Mouse (Mus musculus) spleen, postnatal 36 days (tissue): ENCODE measurements around the gene Cish.

Experiments used
- DNase-seq, 2 experiments: peaks; one replicate each; pipeline ENCODE4 v3.0.0; 2022; ENCODE audit warnings: low spot score in 2 of 2, mixed read lengths in 1 of 2

Gene Cish

GRCm38 (mm10) chr9:107296016-107296040 is at the start of gene Cish:
TSS of gene Cish (plus strand) at chr9:107296026.
- no peak for DNase-seq

DNA sequence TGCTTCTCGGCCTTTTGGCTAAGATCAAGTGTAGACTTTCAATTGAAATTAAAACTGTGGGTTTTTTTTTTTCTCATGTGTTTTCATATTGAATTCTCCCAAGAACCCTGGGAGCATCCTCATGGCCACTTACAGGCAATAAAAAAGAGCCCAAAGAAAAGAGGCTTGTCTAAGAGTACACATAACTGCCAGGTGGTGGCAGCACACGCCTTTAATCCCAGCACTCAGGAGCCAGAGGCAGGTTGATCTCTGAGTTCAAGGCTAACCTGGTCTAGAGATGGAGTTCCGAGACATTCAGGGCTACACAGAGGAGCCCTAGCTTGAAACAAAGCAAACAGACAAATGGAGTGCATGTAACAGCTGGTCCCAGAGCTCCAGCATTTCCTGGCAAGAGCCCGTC is 49.7 kb upstream of the Cish start:
- DNase-seq = peak in 1 of 2 experiments; percentile 12

- no peak for DNase-seq
These were observed 46.7 kb upstream of the Cish start for GRCm38 (mm10) chr9:107249154-107249553.

DNA sequence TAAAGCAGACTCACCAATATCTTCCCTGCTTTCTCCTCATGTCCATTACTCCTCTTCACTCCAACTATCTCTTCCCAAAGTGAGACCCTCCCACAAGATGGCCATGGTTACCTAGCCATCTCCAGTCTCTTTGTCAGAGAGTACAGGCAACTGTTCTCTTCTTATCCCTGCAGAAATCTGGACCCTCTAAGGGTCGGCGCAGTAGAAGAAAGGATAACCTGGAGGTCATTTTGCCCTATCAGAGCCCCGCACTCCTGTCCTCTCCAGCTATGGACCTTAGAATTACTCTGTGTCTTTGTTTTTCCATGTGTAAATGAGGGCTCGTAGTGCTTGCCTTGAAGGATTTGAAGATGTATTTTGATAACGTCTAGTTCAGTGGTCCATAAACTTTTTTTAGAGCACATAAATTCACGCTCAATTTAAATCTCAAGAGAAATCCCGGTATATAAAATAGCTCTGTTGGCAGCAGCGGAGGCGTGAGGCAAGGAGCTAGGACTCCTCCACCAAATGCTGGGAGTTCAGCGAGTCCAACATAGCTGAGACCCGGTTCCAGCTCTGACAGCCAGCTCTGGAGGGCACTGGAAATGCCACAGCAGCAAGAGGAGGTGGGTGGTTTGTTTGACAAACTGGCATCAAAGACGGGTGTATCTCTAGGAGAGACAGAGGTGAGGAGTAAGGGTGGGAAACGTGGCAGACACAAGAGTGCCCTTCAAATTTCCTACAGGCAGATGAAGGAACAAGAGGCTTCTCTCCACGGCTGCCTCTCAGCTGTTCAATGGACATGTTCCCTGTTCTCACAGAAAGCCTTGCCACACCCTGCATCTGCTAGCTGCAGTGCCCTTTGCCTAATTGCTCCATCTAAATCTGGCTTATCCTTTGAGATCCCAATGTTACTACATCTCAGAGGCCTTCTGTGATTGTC is 45.1 kb upstream of the Cish start:
- no peak for DNase-seq

DNA sequence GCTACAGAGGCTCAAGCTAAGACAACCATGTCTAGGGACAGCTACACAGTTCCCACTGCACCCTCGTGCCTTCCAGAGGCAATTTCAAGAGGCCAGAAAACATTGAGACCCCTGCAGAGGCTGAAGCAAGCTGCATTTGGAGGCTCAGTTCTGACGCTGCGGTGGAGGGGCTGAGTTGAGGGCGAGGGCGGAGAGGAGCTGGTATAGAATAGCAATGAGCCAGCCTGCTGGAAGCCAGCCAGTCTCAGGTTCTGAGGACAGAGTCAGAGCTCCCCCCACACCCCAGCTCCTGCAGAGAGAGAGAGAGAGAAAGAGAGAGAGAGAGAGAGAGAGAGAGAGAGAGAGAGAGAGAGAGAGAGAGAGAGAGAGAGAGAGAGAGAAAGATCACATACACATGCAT is 43.7 kb upstream of the Cish start:
- DNase-seq = no peak

- DNase-seq = no peak
These were observed 41.4 kb upstream of the Cish start for GRCm38 (mm10) chr9:107254476-107254875.

GRCm38 (mm10) chr9:107254925-107255324 is 40.9 kb upstream of the Cish start:
- DNase-seq = no peak

- no peak for DNase-seq
These were observed 40.2 kb upstream of the Cish start for GRCm38 (mm10) chr9:107255596-107255995.

DNA sequence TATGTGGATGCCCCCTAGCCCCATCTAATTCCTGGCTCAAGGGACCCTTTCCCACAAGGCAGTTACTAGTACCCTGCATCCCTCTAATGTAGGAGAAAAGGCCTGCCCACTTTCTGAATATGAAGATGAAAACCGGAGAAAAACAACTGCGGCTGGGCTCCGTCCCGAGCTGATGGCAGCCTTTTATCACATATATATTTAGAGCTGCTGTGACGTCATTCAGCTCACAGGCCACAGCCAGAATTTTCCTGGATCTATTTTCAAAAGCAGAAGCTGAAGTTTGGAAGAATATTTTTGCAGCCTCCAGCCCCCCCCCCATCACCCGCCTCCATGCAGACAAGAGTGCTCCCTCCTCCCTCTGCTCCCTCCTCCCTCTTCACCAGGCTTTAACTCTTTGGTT is 36.3 kb upstream of the Cish start:
- no peak for DNase-seq

GRCm38 (mm10) chr9:107260429-107260828 is 35.4 kb upstream of the Cish start:
- no peak for DNase-seq

- DNase-seq = peak; percentile 46 to 50
These were observed 35.0 kb upstream of the Cish start for GRCm38 (mm10) chr9:107260836-107261235.

GRCm38 (mm10) chr9:107261792-107262191 is 34.0 kb upstream of the Cish start:
- DNase-seq = no peak

DNA sequence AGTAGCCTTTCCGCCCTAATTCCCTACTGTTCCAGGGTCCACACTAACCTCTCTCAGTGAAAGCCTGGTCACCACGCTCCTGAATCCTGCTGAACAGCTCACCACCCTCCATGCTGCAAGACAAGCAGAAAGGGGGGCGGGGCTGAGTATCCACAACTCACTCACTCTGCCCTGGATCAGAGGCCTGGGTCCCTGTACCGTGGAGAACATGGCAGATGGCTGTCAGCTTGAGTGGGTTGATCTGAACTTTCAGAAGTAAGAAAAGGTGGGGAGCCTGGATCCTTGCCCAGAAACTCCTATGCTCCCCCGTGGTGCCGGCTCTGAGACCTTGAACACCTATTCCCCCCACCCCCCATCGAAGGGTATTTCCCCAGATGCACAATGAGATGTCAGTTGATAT is 33.5 kb upstream of the Cish start:
- no peak for DNase-seq

GRCm38 (mm10) chr9:107263912-107264311 is 31.9 kb upstream of the Cish start:
- no peak for DNase-seq

DNA sequence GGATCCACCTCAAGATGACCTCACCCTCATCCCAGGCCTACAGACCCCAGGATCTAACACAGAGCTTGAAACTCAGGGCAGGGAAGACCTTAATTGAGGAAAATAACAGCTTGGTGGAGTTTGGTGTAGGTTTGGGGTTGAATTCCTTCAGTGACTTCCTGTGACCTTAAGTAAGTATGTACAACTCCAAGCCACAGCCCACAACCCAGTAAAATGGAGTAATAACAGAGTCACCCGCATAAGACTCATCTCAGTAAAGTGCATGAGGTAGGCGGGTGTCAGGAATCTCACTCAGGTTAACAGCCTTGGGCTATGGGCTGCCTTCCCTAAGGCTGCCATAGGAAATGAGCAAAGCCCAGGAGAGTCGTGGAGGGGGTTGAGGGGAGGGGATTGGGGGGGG is 31.1 kb upstream of the Cish start:
- DNase-seq = no peak

- DNase-seq = no peak
These were observed 28.8 kb upstream of the Cish start for GRCm38 (mm10) chr9:107267028-107267427.

- DNase-seq = no peak
These were observed 28.0 kb upstream of the Cish start for GRCm38 (mm10) chr9:107267721-107268402.

DNA sequence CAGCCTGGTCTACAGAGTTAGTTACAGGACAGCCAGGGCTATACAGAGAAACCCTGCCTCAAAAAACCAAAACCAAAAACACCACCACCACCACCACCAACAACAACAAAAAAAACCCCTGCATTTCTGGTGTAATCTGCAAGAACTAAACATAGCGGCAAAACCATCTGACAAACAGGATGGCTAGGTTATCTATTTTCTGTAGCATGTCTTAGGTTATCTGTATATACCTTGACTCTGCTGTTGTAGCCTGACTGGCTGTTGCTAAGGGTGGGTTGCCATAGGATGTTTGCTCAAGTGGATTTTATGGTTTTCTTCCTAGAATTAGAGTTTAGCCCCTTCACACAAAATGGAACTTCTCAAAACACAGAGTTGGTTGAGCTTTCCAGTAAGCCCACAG is 26.1 kb upstream of the Cish start:
- no peak for DNase-seq

- DNase-seq = no peak
These were observed 24.5 kb upstream of the Cish start for GRCm38 (mm10) chr9:107271177-107271938.

DNA sequence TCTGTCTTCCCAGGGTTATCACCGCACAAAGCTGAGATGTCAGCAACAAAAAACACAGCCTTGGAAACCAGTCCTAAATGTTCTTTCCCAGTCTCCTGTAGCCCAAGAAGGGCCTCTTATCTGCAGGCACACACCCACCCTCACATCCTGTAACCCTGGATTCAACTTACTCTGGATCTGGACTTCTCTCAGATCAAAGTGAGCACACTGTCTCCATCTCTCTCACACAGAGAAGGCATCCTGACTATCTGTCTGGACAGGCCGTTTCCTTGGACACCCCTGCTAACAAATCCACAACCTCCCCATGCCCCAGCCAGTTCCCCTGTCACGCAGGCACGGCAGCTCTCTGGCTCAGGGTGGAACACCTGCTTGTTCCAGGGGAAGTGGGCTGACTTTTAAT is 23.5 kb upstream of the Cish start:
- DNase-seq = no peak

DNA sequence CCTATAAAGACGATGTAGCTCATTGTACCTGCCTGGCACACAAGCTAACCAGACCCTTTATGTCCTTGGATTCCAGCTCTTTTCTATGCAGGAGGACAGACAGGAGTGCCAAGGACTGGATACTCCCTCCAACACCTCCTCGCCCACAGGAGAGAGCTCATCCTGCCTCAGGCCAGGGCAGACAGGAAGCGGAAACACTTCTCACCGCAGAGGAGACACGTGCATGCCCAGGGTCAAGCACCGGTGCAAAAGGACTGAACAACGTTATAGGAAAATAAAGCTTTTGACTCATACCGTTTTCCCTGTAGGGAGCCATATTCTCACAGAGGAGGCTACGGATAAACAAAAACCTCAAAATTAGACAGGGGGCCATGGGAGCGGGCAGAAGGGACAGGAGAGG is 22.6 kb upstream of the Cish start:
- DNase-seq = no peak

DNA sequence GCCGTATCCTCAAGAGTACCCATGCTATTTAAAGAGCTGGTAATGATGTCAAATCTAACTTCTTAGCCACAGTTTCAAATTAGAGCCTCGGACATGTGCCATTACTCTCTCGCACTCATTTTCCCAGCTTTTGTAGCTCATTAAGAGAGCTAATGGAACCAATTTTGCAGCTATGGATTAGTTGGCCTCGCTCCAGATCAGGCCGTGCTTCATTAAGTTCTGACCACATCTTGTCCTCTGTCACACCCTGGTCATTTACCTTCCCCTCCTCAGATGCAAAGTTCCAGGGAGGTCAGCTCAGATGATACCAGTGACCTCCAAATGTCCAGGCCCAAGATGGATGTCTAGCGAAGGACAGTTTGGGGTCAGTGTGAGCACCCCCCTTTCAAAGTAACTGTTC is 21.1 kb upstream of the Cish start:
- DNase-seq = no peak

GRCm38 (mm10) chr9:107275710-107276109 is 20.1 kb upstream of the Cish start:
- no peak for DNase-seq
